Mouse (Mus musculus) ES-E14 (cell line): ENCODE measurements at regions not wholly inside any gene's neighbourhood (a gene's known extent, or its start where the extent isn't known, plus 50 kb on each side); places are given as distances from the start of the nearest gene placed in this dataset.

Experiments
- CHD2 ChIP-seq: IDR thresholded peaks from 2 replicates; pipeline ENCODE4 v1.6.1; 2014; ENCODE audit warnings: mild to moderate bottlenecking, low read depth, low read length, inconsistent platforms
- HCFC1 ChIP-seq: IDR thresholded peaks from 2 replicates; pipeline ENCODE4 v1.6.1; 2012; ENCODE audit warnings: low read length, inconsistent platforms, borderline replicate concordance; ENCODE audit not compliant: insufficient read depth

- TF ChIP-seq HCFC1 (no peak), CHD2 (no peak)
Observed at GRCm38 (mm10) chr19:19194728-19195127, 83.7 kb upstream of the Rorb start.
